Mouse (Mus musculus): ENCODE results near the gene Bmp5. TPM values are rescaled to one million over a fixed set of nuclear protein-coding genes. Genes with fewer than 3 reads are reported as not detected.

Bmp5 gene
- total RNA-seq, 2 experiments from 2014 or later: 1.7 to 2.0 TPM

Small RNA genes lying within 50 kb of the gene (microRNA-seq; reads per million reads assigned to microRNA genes)
- 0 reads per million in 2 experiments for gene Gm44355

Other genes starting within 250 kb of the Bmp5 start
- 10 to 100 TPM; 68.7 to 70.2 TPM for gene Tmod3, start 215.7 kb upstream of the Bmp5 start, total RNA-seq (2021)
- gene Tmod2, start 164.0 kb upstream of the Bmp5 start, total RNA-seq (2021): 100 to 1,000 TPM; 437 to 472 TPM
- 10 to 100 TPM; 50.3 to 53.1 TPM for gene Lysmd2, start 149.6 kb upstream of the Bmp5 start, total RNA-seq (2021)
- 100 to 1,000 TPM; 290 to 304 TPM for gene Scg3, start 91.3 kb upstream of the Bmp5 start, total RNA-seq (2021)
- gene Hmgcll1, start 239.5 kb downstream of the Bmp5 start, total RNA-seq (2021): 10 to 100 TPM; 15.3 to 16.9 TPM

Data from layer of hippocampus, postnatal 10 days (tissue).